Mouse (Mus musculus): ENCODE data around the gene 5730409E04Rik.

Gene 5730409E04Rik

DNA sequence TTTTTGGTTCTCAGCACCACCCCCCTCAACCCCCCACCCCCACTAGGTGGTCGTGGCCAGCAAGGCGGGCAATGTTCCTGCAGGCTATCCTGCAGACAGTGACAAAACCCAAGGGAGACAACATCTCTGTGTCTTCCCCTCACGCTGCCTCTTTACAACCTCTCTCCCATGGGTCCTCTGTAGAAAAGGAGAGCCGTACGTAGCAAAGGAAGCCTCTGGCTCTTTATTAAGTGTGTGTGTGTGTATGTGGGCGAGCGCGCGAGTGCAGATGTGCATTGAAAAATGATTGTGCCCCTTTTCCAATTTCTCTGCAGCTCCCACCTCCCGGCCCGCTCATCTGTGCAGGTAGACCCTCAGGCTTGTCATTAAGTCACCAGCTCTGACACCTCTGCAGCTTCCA lies 26.7 kb downstream of the 5730409E04Rik start:
- no peak for DNase-seq (ENCODE audit: low read depth, low spot score)

DNA sequence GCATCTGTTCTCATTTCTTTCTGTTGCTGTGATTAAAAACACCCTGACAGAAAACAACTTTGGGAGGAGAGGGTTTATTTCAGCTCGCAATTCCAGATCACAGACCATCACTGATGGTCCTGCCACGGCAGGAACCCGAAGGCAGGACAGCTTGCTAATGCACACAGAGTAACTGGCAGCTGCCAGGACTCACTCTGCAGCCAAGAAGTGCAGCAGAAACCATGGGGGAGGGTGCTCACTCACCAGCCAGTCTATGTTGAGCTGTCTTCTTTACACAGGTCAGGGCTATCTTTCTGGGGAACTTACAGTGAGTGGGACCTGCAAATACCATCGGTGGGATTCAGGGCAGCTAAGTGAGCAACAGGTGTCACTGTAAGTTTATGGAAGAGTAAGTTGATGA lies 27.8 kb downstream of the 5730409E04Rik start:
- DNase-seq (ENCODE audit: low read depth, low spot score) = no peak

DNA sequence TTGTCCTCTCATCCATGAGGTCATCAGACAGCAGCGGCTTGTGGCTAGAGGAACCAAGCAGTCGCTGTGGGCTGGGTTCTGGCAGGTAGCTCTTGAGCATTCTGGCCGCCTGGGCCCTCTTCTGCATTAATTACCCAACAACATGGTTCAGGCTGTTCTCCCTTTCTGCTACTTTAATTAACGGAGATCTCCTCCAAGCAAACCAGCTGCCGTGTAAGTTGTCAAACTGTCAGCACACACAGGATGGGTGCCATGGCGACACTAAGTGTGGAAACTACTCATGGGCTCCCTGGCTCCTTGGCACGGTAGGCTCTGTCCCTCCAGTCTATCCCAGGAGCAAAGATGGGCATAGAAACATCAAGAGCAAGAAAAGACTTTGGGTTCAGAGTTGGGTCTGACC lies 29.7 kb downstream of the 5730409E04Rik start:
- no peak for DNase-seq (ENCODE audit: low read depth, low spot score)

DNA sequence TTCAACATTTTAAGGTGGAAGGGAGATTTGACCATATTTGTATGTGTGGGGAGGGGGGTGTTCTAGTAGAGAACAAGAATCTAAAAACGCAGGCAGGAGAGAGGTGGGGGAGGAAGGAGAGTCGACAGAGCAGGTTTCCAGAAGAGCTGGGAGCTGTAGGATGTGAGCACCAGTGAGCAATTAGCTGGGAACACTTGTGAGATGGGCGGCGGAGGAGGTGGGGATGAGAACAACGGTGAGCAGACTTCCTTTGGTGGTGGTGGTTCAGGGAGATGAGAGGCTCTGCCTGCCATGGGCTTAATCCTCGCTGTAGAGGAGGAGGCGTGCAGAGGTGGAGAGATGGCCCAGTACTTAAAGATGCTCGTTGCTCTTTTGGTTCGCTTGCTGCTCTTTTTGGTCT lies 32.3 kb downstream of the 5730409E04Rik start:
- no peak for DNase-seq (ENCODE audit: low read depth, low spot score)

DNA sequence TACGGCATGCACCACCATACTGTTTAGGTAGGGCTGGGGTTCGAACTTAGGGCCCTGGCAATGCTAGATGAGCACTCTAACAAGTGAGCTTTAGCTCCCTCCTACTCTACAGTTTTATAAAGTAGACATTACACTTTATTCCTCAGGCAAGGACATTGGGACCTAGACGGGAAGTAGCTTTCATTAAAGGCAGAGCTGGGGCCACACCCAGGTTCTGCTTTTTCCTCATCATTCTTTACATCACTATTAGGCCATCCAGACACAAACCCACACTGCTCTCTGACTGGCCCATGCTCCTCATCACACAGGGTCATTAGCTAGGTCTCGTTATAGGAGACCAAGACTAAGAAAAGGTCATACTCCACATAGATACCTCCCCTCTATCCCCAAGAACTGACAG lies 34.2 kb downstream of the 5730409E04Rik start:
- no peak for DNase-seq (ENCODE audit: low read depth, low spot score)

DNA sequence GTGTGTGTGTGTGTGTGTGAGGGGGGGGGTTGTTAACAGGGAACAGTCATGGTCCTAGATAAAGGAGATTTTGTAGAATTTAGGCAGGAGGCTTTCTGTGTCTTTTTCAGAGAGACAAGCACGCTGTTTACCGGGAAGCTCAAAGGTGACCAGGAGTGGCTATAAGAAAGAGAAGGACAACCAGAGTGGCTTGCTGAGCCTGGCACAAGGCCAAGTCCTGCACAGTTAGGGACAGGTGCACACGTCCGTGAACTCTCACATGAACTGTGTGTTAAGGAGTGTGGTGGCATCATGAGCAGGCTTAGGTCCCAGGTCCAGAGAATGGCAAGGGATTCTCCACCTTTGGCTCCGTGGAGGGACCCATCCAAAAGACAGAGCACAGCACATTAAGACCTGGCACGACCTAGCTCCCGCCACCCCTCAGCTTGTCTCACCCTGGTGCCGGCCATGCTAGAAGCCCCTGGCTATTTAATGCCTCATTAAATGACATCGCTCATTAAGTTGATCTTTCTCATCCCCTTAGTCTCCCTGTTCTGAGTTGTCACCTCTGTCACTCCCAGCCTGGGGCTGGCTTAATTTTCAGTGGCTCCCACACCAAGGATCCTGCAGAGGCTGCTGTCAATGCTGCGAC lies 34.8 kb downstream of the 5730409E04Rik start:
- no peak for DNase-seq (ENCODE audit: low read depth, low spot score)

DNA sequence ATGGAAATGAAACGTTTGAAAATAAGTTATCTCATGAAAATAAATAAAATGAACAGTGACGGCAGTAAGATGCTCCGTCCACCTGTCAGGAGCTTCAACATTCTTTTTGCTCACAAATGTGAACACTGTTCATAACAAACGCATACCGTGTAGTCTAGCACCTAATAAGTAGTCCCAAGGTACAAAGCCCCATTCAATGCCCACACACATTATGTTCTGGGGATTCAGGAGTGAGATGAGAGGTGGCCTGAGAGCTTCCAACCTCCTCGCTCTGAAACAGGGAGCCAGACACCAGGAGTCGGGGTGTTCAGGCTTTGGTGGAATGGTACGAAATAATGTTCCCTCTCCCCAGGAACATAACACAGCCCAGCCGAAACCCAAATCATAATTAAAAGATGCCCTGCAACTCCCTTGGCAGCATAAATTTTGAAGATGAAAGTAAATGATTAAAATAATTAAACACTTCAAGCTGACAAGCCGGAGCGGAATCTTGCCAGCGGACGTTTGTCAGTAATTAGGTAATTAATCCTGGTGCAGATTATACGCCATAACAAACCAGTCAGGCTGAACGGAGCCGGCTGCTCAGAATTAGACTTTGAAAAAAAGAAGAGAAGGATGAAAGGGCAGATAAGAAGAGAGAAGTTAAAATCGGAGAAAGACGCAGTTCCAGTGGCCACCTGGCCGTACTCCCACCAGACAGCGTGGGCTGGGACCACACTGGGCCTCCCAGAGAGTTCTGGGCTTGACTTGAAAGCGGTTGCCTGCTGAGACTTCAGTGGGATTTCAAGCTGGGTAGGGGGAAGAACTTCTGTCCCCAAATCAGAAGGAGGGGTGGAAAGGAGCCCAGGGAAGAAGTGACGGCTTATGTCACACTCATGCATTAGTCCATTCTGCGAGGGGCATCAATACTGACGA lies 38.6 kb downstream of the 5730409E04Rik start:
- DNase-seq (ENCODE audit: low read depth, low spot score) = no peak

DNA sequence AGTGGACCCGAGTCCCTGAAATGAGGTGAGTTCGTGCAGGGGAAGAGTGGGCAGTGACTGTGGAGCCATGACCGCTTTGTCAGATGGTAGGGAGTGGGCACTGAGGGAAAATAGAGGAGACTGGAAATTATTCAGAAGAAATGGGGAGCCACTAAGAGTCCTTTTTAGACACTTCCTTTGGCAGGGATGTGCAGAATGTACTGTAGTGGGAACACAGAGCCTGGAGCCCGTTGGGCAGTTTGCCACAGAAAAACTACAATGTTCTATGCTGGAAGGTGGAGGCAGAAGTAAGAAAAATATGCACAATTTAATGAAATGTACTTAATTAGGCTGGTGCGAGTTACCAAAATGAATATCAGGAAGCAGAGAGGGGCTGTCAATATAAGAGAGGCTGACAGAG lies 43.5 kb downstream of the 5730409E04Rik start:
- no peak for DNase-seq (ENCODE audit: low read depth, low spot score)

DNA sequence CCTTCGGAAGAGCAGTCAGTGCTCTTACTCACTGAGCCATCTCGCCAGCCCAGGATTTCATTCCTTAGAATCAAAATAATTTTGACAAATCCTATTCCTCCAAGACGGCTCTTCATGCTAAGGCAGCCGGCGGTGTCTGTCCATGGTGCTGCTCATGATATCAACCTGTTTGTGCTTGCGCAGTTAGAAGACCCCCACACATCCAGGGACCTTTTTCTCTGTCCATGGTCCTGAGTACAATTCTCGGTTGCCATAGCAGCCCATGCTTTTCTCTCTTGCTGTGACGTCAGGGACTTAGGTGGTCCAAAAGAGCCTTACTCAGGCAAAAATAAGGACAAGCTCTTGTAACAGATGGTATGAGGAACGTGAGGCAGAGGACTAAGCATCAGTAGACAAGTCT lies 45.7 kb downstream of the 5730409E04Rik start:
- peak; percentile 81 for DNase-seq (ENCODE audit: low read depth, low spot score)

DNA sequence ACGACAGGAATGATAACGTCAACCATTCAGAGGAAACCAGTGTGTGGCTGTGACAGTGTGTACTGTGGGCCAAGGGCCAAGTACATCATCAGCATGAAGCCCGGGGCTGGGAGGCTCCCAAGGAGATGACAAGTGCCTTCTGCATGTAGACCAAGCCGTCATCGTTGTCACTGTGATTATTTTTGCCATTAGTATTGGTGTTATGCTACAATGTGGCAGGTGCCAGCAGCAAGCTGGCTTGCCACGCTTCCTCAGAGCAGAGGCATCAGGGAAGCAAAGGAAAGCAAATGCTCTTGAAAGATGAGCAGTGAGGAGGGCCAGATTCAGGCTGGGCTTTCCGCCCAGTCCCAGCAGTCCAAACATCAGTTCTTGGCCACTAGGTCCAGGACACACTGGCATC lies 51.6 kb downstream of the 5730409E04Rik start:
- no peak for DNase-seq (ENCODE audit: low read depth, low spot score)
